Mouse (Mus musculus): ENCODE results near the gene Hist1h4m.
"Not testable (repeated sequence)": the region's sequence is repeated elsewhere in the genome, so short reads cannot be mapped to it uniquely, and the experiment has no call there.

- TF ChIP-seq CTCF (conservative IDR thresholded peaks at IDR 0.05; ENCODE audit: insufficient read depth, insufficient read length, low read depth, low read length); POLR2A (IDR thresholded peaks at IDR 0.05; ENCODE audit: low read depth, low read length): not testable (repeated sequence)
These were observed 28.9 kb upstream of the Hist1h4m start for GRCm38 (mm10) chr13:21782361-21783254.
